Mouse (Mus musculus) left cerebral cortex, adult 2 months (tissue): ENCODE measurements around the gene Dlgap4. TPM values are rescaled to one million over a fixed set of nuclear protein-coding genes. Genes with fewer than 3 reads are reported as not detected.
A peak's percentile ranks its signal among the peaks of the same experiment; 100 is the strongest.

Experiments
- DNase-seq, 2 experiments: peaks; one replicate each; pipeline ENCODE4 v3.0.0; 2021 to 2022; ENCODE audit warnings: low spot score in 2 of 2, mixed read lengths in 1 of 2; ENCODE audit errors: extremely low spot score in 1 of 2
- H3K27ac ChIP-seq: fragments of 200-600 bp; 2 replicates; pipeline ENCODE4 v1.8.1; 2022
- H3K4me3 ChIP-seq: fragments of 200-600 bp; 2 replicates; pipeline ENCODE4 v1.8.1; 2022
- CTCF ChIP-seq: fragments of 200-600 bp; IDR thresholded peaks from 2 replicates; pipeline ENCODE4 v1.8.1; 2022; ENCODE audit warnings: antibody characterized with exemption, mild to moderate bottlenecking, moderate library complexity
- intact Hi-C: fragments of 180-260 bp; cut with DNase I; formaldehyde crosslinking; loops from one replicate; pipeline ENCODE4 v1.15.1; 2025
- total RNA-seq, 2 experiments: library from RNA; stranded (reverse); gene quantifications; 2 replicates each; pipeline ENCODE4 v1.2.3; 2021

Gene Dlgap4
- total RNA-seq, 2 experiments from 2014 or later = 248 to 254 TPM

DNA sequence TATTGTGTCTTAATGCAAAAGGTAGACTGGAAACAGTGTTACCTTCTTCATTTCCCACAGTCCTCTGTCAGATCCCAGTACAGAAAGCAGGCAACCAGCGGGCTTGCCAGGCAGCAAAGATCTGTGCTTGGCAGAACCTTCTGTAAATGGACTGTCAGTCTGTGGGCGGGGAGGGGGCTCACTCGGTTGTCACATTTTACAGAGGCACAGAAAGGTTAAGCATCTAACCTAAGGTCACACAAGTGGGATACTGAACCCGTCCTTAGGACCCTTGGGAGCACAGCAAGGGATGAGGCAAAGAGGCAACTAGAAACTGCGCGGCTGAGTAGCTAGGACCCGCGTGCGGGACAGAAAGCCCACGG is 106.8 kb downstream of the Dlgap4 start:
- peak in 1 of 2 experiments; percentile 38 for DNase-seq
- intact Hi-C loops = loop anchor here (5.0 kb wide), 1 partner anchor 142 kb away; the partner anchor contains the start of gene Rab5if
- Histone ChIP-seq H3K27ac (peak overlapping the region; percentile 96), H3K4me3 (peak overlapping the region; percentile 75)
- no peak for TF ChIP-seq CTCF

DNA sequence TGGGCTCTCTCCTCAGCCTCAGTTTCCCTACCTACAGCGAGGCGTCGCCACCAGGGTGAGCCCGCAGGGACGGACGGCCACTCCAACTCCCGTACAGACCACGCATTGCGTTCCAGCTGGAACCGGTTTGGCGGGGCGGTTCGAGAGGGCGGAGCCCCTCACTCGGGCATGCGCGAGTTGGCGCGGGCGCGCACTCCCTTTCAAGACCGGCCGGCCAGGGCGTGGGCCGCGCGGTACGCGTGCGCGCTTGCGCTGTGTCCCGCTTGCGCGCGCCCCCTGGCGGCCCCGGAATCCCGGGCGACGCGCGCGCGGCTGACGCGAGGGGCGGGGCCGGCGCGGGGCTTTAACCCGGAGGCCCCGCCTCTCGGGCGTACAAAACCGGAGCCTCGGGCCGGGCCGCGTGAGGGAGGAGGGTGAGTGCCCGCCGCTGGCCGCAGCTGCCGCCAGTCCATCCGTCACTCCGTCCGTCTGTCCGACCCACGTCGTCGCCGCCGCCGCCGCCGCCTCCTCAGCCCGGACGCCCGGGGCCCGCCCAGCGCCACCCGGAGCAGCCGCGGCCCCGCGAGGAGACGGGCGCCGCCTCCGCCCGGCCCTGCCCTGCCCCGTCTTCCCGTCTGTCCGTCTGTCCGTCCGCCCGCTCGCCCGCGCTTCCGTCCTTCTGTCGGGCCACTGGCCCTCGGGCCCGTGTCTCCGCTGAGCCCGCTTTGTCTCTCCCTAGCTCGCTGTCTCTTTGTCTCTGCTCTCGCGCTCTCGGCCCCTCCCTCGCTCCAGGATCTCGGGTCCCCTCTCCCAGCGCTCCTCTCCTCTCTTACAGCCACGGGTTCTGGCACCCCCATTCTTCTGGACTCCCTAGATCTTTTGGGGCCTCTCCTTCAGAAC is 107.4 kb downstream of the Dlgap4 start:
- H3K4me3 ChIP-seq = peak overlapping the region; percentile 75
- peak; percentile 96 for DNase-seq
- peak; percentile 78 for TF ChIP-seq CTCF
- H3K27ac ChIP-seq = peak overlapping the region; percentile 96
- intact Hi-C loops = loop anchor here (5.0 kb wide), 1 partner anchor 141 kb away; the partner anchor contains the start of gene Rab5if

DNA sequence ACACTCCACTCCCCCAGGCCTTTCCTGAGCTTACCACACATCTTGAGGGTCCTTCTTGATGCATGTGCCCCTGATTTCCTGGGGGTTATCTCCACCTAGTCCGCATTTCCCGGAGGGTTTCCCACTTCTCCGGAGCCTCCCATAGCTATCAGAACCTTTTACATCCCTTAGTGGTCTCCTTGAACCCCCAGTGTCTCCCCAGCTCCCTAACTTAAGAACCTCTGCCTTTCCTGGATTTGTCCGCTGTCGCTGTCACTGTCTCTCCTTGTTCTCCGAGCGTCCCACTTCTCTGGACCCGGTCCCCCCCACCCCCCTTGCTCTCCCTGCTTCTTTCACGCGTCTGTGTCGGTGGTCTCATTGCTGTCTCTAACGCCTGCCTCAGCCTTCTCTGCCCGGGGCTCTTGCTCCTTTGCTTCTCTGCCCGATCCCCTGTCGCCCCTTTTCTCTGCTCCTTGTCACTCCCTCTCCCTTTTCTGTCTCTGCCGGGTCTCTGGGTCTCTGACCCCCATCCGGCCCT is 108.1 kb downstream of the Dlgap4 start:
- intact Hi-C loops = loop anchor here (5.0 kb wide), 1 partner anchor 141 kb away; the partner anchor contains the start of gene Rab5if

DNA sequence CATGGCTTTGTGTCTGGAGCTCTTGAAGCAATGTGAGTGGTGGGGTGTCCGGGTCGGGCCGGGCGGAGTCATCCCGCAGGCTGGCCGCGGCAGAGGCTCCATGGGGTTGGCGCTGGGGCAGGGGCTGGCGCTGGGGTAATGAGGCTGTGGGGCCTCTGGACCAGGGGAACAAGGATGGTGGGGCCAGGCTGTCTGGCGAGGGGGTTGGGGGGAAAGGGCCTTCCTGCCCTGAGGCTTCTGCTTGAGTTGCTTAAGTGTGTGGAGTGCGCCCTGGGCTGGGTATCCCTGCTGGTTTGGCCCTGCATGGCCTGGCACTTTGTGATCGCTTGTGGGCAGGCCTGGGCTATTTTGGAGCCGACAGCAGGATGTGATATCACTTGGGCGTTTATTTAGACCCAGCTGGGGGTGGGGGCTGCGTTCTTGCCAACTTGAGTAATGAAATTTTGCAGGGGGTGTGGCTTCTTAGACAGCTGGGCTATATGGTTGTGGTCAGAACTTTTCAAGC is 108.6 kb downstream of the Dlgap4 start:
- DNase-seq = peak; percentile 55 to 65
- peak overlapping the region; percentile 75 for H3K4me3 ChIP-seq
- intact Hi-C loops = loop anchor here (5.0 kb wide), 1 partner anchor 140 kb away; the partner anchor contains the start of gene Rab5if
- TF ChIP-seq CTCF = no peak
- H3K27ac ChIP-seq = peak overlapping the region; percentile 95

More for the DNA sequence above, 108.1 kb downstream of the Dlgap4 start:
- DNase-seq = no peak
- Histone ChIP-seq H3K27ac (peak overlapping the region; percentile 95), H3K4me3 (peak overlapping the region; percentile 75)
- no peak for TF ChIP-seq CTCF

GRCm38 (mm10) chr2:156722752-156723151 is 109.2 kb downstream of the Dlgap4 start:
- DNase-seq = no peak
- peak overlapping the region; percentile 75 for H3K4me3 ChIP-seq
- H3K27ac ChIP-seq = no peak overlapping the region
- TF ChIP-seq CTCF = no peak
- intact Hi-C loops = loop anchor here (5.0 kb wide), 1 partner anchor 140 kb away; the partner anchor contains the start of gene Rab5if

GRCm38 (mm10) chr2:156723899-156724523 is 110.5 kb downstream of the Dlgap4 start:
- no peak overlapping the region for H3K4me3 ChIP-seq
- intact Hi-C loops = loop anchor here (5.0 kb wide), 1 partner anchor 138 kb away; the partner anchor contains the start of gene Rab5if
- TF ChIP-seq CTCF = no peak
- H3K27ac ChIP-seq = no peak overlapping the region
- no peak for DNase-seq

DNA sequence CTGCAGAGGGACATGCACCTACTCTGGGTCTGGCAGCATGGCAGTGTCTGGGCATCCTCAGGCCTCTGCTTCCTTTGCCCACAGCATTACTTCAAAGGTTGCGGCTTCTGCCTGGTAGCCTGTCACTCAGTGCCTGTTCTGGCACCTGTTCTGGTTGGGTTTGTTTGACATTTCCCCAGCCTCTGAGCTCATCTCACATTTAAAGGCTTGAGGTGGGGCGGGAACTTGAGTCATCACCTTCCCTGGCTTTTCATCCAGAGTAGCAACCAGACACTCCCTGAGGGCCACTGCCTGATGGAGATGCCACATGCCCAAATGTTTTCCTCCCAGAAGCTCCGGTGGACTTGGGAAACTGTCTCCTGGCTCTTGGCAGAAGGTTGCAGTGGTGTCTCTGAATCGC is 111.4 kb downstream of the Dlgap4 start:
- Histone ChIP-seq H3K4me3 (no peak overlapping the region), H3K27ac (peak overlapping the region; percentile 32; the same call in 1 of the 2 replicates)
- no peak for TF ChIP-seq CTCF
- intact Hi-C loops = loop anchor here (5.0 kb wide), 1 partner anchor 137 kb away; the partner anchor contains the start of gene Rab5if
- DNase-seq = no peak

- H3K4me3 ChIP-seq = no peak overlapping the region
- H3K27ac ChIP-seq = peak overlapping the region; percentile 55; the same call in 1 of the 2 replicates
- no peak for TF ChIP-seq CTCF
- peak in 1 of 2 experiments; percentile 36 for DNase-seq
- intact Hi-C loops = no loop called here
These were observed 112.8 kb downstream of the Dlgap4 start for GRCm38 (mm10) chr2:156726344-156726743.

DNA sequence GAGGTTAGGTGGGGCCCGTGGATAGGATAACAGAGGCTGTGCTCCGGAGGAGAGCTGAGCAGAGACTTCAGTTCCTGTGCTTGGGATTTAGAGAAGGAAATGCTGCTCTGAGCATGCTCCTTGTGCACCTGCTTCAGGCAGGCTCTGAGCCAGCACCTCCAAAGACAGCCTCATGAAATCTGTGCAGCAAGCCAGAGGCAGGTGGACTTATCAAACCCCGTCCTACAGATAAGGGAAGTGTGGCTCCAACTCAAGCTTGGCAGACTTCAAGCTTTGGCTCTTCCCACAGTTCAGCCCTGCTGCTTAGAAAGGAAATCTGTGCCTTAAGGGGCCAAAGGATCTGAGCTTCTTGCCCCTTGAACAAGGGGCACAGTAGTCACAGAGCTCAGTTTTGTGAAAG is 113.4 kb downstream of the Dlgap4 start:
- Histone ChIP-seq H3K27ac (peak overlapping the region; percentile 55; the same call in 1 of the 2 replicates), H3K4me3 (no peak overlapping the region)
- no peak for TF ChIP-seq CTCF
- DNase-seq = no peak
- intact Hi-C loops = no loop called here

DNA sequence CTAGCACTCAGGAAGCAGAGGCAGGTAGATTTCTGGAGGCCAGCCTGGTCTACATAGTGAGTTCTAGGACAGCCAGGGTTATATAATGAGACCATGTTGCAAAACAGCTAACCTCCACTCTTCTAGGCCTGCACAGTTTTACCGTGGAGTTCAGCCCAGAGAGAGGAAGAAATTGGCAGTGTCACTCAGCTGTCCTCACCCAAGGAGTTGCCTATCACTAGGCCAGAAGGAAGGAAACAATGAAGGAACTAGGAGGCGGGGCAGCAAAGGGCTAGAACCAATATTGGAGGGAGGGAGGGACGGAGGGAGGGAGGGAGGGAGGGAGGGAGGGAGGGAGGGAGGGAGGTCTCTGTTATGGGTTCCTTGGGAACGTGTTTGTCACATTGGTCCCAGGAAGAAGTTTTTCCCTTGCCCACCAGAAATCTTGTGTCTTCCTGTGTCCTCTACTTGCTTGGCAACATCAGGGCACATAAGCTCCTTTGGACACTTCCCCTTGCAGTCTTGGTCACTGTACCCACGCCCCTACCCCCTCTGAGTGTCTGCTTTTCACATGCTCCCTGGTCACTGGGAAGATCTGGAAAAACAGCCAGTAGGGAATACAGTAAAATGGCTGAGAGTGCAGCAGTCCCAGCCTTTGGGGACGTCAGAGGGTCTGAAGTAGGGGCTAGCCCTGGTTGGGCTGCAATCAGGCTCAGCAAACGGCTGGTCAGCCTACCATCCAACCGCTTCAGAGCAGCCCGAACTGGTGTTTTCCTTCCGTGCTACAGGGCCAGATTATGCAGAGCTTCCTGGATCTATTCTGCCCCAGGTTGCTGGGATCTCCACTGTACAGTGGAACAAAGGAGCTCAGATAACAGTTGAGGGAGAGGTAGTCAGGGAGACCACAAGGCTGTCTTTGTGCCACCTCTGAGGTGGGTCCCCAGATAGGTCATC is 116.3 kb downstream of the Dlgap4 start:
- intact Hi-C loops = no loop called here
- H3K27ac ChIP-seq = peak overlapping the region; percentile 60
- TF ChIP-seq CTCF = no peak
- DNase-seq = no peak
- no peak overlapping the region for H3K4me3 ChIP-seq
